Mouse (Mus musculus) neural tube, embryonic 10.5 days (tissue): Measurements from ENCODE around the gene Cntnap2.
"Not testable (repeated sequence)": the region's sequence is repeated elsewhere in the genome, so short reads cannot be mapped to it uniquely, and the experiment has no call there.

Experiments
- DNase-seq: peaks from one replicate; pipeline ENCODE4 v3.0.0-alpha.2; 2017; ENCODE audit warnings: low spot score; ENCODE audit errors: extremely low spot score

Gene Cntnap2

DNA sequence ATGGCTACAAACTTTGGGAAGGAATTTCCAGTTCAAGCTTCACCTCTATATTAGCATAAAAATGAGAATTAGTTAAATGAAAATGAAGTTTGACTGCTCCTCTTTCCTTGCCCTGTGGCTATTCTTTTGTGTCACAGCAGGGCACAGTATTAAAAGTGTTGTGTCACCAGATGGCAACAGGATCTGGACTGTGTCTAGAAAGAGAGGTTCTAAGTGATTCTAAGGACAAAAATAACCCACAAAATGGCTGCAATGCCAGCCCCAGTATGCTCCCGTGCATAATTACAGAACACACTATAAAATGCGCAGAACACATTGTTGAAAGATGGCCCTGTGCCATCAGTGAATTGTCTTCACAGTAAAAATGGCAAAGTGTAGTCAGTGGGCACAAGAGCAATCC lies 1146.4 kb downstream of the Cntnap2 start:
- DNase-seq, result no peak

DNA sequence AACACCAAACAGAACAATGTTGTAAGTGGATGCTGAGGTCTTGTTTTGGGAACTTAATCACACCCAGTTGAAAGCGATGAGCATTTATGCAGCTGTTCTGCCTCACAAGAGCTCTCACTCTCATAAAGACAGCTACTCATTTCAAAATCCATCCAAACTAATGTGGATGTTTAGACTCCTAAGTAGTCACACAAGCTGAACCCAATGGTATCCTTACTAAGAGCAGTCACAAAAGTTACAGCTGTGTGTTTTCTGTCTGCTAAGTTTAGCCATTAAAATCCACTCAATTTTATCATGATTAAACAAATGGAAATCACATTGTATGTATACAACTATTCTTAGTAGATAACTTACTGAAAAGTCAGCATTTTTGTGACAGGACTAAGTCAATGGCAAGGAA lies 1173.7 kb downstream of the Cntnap2 start:
- DNase-seq, result no peak

DNA sequence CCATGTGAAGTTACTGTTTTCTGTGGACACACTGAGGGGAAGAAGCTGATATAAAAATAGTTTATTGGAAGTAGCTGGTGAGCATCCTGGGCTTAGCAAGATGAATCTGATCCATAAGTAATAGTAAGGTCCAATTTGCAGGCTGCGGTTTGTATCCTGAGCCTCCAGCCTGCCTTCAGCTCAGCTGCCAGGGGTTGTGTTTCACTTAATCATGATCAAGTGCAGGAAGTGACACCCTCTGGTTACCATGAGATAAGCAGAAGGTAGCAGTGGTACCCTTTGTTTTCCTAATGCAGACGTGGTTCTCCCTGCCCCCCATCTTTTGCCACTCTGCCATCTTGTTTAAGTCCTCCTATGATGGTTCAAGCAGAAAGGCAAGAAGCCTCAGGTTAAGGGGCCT lies 1181.2 kb downstream of the Cntnap2 start:
- DNase-seq, result no peak

DNA sequence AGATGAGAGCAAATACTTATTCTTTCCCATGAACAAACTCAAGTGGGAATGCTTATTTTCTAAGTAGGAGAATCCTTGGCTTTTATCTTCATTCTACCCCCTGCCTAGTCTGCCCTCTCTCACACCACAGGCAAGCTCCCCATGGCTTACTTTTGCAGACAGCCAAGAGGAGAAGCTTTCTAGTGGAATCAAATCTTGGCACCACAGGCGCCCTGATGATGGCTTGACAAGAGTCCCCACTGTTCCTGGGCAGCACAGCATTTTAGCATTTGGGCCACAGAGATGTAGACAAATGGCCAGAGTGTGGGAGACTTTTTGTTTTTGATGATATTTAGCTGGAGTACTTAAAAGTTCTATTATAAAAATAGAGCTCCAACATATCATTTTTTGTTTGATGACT lies 1204.0 kb downstream of the Cntnap2 start:
- no peak for DNase-seq

DNA sequence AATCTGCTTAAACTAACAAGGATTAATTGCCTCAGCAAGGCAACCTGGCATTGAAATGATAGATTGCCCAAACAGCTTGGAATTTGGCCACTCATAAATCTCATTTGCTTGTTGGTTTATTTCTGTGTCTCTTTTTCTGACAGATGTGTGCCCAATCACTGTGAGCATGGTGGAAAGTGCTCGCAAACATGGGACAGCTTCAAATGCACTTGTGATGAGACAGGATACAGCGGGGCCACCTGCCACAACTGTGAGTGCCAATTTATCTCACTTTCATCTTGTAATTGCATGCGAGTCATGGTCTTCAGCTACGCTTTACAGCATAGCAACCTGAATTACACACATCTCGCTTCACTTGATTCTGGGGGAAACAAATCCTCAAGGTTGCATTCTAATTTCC lies 1287.8 kb downstream of the Cntnap2 start:
- peak; percentile 14 for DNase-seq

DNA sequence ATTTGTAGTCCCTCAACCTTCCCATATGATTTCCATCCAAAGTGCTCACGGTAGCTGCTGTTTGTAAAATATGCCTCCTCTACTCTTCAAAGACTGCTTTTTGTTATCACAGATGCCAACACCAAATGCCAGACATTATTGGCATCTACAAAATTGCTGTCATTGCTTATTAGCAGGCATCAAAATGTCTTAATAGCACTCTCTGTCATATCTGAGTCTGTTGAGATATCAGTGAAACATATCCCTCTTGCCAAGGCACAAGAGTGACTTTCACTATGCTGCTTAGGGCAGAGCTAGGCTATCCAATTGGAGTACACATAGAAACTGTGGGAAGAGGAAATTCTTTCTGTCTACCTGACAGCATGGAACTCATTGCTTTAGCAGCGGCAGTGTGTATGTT lies 1301.9 kb downstream of the Cntnap2 start:
- no peak for DNase-seq

DNA sequence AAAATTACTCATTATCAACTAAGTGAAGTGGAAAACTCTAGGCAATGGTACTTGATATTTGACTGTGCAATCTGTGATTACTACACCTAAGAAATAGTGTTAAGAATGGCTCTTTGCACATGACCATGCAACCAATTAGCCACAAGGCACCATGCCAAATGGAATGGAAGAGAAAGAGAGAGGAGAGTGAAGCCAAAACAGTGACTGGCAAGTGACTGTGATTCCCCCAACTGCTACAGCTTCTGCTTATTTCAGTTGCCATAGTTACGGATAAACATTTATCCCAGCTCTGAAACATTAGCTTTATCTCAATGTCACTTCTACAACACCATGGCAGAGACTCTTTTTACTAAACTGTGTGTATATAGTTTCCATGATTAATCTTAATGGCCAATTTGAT lies 1303.0 kb downstream of the Cntnap2 start:
- DNase-seq, result no peak

DNA sequence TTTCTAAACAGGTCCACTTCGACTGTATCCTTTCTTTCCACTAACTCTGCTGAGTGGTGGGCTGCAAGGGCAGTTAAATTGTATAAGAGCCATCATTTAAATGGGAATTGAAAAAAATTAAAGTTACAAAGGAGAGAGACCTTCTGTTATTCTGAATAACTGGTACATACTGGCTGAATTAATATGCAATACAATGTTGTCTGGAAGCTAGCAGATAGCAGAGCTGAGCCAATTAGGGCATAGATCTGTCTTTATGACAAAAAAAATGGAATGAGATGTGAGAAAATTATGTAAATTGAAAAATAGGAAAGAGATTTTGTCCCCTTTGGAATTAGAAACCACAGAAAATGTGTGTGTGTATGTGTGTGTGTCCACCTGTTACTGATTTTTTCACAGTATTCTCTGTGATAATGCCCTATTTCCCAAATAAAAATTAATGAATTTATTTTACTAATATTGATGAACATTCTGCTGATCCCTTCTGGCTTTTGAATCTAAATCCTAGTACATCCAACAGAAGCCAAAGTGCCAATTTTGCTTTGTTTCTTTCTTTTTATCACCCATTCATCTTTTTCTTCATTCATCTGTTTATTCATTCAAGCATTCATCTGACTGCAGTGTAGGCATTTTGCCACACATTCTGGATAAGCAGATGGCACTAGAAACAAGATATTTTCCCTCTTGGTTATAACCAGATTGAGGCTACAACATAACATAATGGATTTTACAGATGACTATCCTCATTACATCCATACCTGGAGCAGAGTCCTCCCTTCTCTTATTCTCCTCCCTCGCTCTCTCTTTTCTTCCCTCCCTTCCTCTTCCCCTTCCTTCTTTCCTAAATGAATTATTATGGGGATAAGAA lies 1339.8 kb downstream of the Cntnap2 start:
- DNase-seq, result no peak

DNA sequence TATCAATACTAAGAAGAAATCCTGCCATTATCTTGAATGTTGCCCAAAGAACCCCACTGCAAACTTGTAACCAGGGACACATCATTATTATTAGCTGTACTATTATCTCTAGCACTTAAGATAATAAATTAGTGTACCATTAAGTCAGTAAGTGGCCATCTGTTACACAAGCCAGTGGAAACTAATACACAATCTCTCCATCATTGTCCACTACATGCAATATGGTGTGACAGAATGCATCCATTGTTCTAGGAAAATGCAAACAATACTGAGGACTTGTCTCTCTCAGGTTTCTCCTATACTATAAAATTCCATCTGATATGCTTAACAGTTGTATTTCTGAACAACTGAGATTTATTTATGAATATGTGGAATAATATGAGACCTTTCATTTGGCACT lies 1355.0 kb downstream of the Cntnap2 start:
- no peak for DNase-seq

DNA sequence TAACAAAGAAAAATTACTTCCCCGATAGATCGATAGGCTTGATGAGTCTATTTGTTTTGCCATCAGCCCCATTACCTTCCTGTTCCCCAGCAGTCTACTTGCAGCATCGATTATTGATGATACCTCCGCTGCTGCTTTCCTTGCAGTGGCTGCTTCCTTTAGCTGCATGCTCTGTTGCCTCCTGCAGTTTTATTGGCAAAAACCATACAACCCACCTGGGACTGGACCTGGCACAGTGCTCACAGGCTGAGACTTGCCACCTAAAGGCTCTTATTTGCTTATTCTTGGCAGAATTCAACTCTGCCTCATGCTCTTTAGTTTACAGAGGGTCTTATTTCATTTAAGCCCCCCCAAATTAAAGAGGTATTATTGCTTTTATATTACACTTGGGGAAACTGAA lies 1355.4 kb downstream of the Cntnap2 start:
- no peak for DNase-seq

DNA sequence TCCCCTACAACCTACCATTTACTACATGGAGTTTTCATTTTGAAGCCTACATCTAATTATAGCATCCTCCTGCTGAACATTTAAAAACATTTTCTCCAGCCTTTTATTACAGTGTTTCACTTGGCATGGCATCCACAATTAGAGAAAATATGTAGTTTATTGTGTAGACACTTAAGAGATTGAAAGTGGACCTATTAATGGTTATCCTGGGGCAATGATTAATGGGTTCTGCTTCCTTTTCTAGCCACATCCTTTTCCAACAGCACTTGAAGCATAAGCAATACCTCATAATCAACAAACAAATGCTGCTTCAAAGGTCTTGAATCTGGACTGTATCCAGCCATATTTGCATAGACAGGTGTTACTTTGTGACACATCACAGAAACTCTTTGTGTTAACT lies 1360.7 kb downstream of the Cntnap2 start:
- no peak for DNase-seq

DNA sequence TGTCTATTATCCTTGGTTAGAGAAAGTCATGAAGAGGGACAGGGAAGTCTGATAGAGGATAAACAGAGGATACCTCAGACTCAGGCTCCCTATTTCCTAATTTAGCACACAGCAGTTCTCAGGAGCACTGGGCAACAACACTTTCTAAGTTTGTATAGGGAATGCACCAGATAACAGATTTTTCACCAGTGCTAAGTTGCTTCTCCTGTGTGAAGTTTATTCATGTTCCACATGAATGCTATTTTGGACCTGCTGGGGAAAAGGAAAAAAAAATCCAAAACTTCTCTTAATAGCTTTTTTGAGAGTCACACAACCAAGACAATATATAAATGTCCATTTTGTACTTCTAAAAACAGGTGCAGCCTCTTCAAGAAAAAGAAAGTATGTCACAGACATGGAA lies 1361.2 kb downstream of the Cntnap2 start:
- no peak for DNase-seq

DNA sequence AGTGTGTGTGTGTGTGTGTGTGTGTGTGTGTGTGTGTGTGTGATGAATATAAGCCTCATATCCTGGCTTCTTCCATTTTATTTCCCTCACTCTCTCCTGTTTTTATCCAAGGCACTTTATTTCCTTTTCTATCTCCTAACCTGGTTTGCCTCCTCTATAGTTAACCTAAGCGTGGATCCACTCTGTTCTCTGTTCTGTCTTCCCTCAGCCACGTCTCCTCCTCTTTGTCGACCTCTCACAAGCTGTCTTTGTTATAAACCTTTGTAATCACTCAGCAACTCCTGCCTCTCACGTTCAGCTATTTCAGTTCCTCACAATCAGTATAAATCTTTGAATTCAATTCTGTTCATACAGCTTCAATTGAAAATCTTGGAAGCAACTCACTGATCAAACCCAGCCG lies 1369.1 kb downstream of the Cntnap2 start:
- no peak for DNase-seq

DNA sequence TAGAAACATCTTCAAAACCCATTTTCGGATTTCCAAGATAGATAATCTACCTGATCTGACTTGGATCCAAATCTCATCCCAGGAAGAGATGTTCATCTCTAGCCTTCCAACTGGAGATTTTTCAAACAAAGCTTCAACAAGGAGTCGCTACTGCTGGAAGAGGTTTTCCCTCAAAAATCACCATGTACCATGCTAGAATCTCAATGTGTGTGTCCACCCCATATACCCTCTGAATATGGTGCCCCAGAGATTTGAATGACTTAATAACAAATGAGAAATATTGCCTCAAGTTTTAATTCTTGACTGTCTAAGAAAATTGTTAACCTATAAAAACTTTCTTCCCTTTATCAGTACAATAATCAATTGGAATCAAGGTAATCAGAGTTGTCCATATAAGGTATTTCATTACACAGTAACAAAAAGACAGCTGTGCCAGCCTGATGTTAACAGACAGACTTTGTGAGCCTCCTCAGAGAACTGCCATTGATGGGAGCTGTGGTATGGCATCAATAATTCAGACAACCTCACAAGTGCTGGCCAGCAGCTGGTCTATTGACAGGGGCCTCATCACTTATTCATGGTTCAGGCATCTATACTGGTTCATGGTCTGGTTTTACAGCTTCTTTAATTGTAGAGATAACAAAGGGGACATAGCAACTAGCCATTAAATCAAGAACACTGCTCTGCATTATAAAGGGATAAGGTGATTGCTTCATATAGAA lies 1391.9 kb downstream of the Cntnap2 start:
- peak; percentile 21 for DNase-seq

DNA sequence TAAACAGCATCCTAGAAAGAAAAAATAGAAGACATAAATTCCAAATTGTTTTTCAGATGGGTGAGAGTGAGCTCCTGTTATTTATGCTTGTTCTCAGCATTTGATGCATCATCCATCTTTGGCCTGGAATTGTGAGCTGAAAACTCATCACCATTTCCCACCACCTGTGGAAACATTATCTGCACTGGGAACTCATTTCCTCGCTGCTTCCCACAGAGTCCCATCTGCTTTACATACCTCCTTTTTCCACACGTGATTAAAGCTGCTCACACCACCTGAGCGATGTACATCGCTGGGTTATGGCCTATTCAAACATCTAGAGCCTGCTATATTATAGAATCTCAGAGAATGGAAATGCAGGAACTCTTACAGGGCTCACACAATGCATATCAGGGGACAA lies 1413.5 kb downstream of the Cntnap2 start:
- no peak for DNase-seq

DNA sequence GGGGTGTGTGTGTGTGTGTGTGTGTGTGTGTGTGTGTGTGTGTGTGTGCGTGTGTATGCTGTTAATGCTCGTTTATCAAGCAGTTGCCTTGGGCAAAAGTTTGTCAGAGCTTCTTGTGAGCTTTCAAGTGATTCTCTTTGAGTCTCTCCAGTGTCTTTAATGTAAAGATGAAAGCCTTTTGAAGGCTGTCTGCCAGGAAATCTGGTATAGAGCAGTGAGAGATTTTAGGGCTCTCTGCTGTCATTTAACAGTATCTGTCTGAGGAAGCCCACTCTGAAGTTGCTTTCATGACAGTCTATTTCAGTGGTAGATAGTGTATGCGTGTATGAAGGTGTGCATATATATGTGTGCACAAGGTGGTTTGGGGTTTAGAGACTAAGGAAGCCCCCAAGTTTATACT lies 1425.2 kb downstream of the Cntnap2 start:
- no peak for DNase-seq

DNA sequence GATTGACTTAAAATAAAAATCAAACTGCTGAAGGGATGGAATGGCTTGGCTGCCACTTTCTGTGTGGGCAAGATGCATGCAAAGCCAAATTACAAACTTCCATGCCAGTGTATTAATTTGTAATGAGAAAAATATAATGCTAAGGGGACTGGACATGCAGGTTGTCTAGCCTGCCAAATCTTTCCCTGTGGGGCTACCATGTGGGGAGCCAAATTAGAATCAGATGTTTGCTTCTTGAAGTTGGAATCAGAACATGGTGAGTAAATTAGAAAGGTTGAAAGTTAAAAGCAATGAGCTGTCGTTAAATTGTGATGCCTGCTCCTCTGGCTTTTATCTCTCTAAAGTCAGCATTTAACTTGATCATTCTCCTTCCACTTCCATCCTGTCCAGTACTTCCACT lies 1443.6 kb downstream of the Cntnap2 start:
- no peak for DNase-seq

DNA sequence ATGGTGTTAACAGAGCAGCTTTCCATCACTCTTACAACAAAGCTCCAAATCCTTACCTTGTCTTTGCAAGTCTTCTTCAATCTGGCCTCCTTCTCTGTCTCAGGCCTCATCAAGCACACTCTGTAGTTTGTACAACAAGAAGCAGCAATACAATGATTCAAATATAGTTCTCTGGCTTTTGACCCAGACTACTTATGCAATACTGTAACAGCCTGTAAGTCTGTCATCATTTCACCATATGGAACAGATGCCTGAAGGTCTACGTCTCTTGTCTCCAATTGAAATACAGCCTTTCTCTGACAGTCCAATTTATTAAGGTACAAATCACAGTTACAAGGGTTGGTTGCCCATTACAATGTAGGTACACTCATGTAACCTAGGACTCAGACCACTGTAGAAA lies 1453.7 kb downstream of the Cntnap2 start:
- DNase-seq, result no peak

DNA sequence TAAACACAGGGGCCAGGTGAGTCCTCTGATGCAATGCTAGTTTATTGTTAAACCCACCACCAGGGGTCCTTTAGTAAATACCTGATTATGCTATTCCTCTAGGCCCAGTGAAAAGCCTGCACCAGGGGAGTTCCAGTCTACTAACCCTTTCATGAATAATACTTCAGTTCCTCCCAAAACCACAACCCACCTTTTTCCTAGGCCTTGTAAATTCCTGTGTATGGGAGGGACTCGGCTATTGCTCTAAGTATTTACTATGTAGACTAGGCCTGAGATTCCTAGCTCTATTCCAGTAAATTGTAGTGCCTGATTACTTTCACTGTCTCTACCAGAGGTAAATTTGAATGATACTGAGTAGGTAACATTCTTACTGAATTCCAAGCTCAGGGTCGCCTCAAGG lies 1478.4 kb downstream of the Cntnap2 start:
- DNase-seq, result not testable (repeated sequence)

DNA sequence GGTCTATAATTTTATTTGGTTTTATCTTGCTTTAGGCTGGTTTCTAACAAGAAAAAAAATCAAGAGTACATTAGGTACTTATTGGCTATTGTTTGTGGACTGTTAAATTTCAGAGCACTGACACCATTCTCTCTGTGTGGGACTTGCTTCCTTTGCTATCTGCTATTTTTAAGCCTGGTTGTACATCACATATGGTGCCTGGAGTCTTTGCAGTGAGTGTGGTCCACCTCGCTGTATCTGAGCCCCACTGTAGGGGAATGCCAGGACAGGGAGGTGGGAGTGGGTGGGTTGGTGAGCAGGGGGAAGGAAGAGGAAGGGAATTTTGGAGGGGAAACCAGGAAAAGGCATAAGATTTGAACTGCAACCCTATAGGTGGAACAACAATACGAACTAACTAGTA lies 1504.3 kb downstream of the Cntnap2 start:
- no peak for DNase-seq

DNA sequence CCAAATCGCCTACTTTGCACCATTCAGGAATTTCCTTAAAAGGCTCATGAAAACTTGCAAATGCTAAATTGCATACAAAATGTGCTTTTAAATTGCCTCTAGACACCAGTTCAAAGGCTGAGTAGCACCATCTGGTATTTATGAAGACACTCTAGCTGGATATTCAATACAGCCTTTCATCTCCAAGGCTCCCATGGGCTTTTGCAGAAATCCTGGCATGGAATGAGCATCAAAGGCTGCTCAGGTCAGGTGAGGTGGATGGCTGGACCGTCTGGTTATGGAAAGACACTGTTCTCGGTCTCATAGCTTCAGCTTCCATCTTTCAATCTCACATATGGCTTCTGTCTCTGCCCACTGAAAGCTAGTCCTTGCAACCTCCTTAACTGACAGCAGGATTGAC lies 1515.9 kb downstream of the Cntnap2 start:
- no peak for DNase-seq

DNA sequence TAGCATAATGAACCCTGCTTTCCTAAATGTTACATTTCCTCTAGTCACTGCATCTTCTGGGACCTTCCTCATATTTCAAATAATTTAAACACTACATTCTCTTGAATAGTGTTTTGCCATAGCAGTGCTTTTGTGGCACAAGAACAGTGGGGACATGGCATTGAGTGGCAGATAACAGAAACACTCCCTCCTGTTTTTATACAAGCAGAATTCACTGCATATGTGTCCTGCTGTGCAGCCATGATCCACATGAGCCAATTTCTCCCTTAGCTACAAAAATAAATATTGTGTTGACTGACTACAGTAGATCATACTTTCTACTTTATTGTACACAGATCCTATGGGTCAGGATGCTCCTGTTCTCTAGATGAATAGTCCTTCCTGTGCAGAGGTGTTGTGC lies 1553.2 kb downstream of the Cntnap2 start:
- DNase-seq, result no peak

DNA sequence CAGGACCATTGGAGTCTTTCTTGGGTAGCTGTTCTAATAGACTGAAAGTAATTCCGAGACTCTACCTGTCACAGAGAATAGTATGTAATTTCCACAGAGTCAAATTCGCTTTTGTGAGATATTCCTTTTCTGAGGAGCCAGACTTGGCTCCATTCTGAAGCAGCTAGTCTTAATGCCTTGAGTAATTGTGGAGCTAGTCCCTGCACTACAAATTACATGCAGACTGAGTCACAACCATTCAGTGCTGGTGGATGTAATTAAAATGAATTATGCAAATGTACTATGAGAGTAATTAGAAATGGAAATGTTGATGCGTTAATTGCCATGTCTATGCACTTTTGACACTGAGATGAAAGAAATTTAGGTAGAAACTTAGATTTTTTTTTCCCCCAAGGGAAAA lies 1553.7 kb downstream of the Cntnap2 start:
- no peak for DNase-seq
